Mouse (Mus musculus): ENCODE data around the gene Snrk. TPM values are rescaled to one million over a fixed set of nuclear protein-coding genes. Genes with fewer than 3 reads are reported as not detected.
"Not testable (repeated sequence)": the region's sequence is repeated elsewhere in the genome, so short reads cannot be mapped to it uniquely, and the experiment has no call there.

The Snrk gene
- total and polyA plus RNA-seq, 3 experiments = 9.1 to 446 (median 10.7) TPM

DNA sequence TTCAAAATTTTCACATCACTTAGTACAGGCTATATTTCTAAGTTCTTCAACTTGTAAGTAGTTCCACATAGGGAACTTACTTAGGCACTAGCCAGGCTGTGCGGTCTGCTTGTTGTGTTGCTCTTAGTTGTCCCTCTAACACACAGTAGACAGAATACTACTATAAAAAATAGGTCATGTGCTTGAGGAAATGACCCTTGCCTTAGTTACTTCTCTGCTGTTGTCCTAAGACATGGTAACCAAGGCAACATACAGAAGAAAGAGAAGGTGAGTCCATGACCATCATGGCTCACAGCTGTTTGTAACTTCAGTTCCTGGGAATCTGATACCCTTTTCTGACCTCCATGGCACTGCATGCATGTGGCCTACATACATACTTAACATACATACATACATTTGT is 38.1 kb downstream of the Snrk start (continued):
- TF ChIP-seq ZC3H11A (IDR thresholded peaks at IDR 0.05; ENCODE audit: low read depth, low read length) (no peak), CTCF (IDR thresholded peaks at IDR 0.05 in 2 of 3, conservative IDR thresholded peaks at IDR 0.05 in 1 of 3; ENCODE audit: control insufficient read depth in 1 of 3, insufficient read depth in 1 of 3, low read depth in 2 of 3, low read length in 3 of 3, poor library complexity in 1 of 3, severe bottlenecking in 1 of 3) (no peak)

DNA sequence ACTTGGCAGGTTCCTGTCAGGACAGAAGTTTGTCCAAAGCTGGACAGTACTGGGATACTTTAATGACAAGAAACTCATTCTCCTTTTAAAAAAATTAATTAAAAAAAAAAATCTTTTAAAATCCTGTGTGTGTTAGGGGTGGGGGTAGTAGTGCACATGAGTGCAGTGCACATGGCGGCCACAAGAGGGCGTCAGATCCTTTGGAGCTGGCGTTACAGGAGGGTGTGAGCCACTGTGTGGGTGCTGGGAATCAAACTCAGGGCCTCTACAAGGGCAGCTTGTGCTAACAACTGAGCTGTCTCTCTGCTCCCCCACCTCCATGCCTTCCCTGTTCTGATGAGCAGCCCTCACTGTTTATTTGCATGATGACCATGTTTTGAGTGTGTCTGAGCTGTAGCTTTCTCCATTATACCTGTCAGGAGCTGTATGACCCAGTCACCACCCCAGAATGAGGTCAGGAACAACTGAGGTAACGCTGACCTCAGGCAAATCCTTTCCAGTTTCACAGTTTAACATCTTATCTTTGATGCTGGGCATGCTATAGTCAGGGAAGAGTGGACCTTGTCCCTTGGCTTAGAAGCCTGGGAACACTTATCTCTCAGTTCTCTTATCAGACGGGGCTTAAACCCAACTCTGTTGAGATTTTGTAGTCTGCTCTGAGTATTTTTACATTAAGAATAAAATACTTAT is 39.5 kb downstream of the Snrk start:
- Histone ChIP-seq H3K9ac (ENCODE audit: control insufficient read depth, low read depth, low read length, poor library complexity, severe bottlenecking) (no peak overlapping the region), H3K4me3 (ENCODE audit: control insufficient read depth in 1 of 2, insufficient read depth in 1 of 2, low read depth in 2 of 2, low read length in 2 of 2) (no peak overlapping the region), H3K27ac (ENCODE audit: control insufficient read depth, low read depth, low read length) (no peak overlapping the region), H3K27me3 (ENCODE audit: control insufficient read depth in 1 of 2, insufficient read depth in 2 of 2, low read length in 2 of 2) (no peaks in the 10 kb centered on the region), H3K4me1 (ENCODE audit: control insufficient read depth in 1 of 2, insufficient read depth in 2 of 2, low read length in 2 of 2) (no peaks in the 10 kb centered on the region), H3K9me3 (replicated peaks; ENCODE audit: insufficient read depth, low read length) (no peaks in the 10 kb centered on the region), H3K36me3 (ENCODE audit: control insufficient read depth in 1 of 2, insufficient read depth in 2 of 2, low read length in 2 of 2) (no peaks in the 10 kb centered on the region), H3K79me2 (ENCODE audit: control insufficient read depth, insufficient read depth, low read length, poor library complexity) (no peaks in the 10 kb centered on the region)
- TF ChIP-seq CTCF (IDR thresholded peaks at IDR 0.05 in 2 of 3, conservative IDR thresholded peaks at IDR 0.05 in 1 of 3; ENCODE audit: control insufficient read depth in 1 of 3, insufficient read depth in 1 of 3, low read depth in 2 of 3, low read length in 3 of 3, poor library complexity in 1 of 3, severe bottlenecking in 1 of 3) = peak; percentile 32 to 56 (median 49)
- TF ChIP-seq BHLHE40 (IDR thresholded peaks at IDR 0.05; ENCODE audit: borderline replicate concordance, low read depth, low read length) = no peak
- TF ChIP-seq MAFK (IDR thresholded peaks at IDR 0.05; ENCODE audit: borderline replicate concordance, low read depth, low read length) = no peak
- no peak for TF ChIP-seq POLR2A (IDR thresholded peaks at IDR 0.05; ENCODE audit: control insufficient read depth in 1 of 2, insufficient read depth in 1 of 2, low read depth in 1 of 2, low read length in 2 of 2, poor library complexity in 1 of 2)
- peak; percentile 7 for DNase-seq (ENCODE audit: low read depth, low spot score)

DNA sequence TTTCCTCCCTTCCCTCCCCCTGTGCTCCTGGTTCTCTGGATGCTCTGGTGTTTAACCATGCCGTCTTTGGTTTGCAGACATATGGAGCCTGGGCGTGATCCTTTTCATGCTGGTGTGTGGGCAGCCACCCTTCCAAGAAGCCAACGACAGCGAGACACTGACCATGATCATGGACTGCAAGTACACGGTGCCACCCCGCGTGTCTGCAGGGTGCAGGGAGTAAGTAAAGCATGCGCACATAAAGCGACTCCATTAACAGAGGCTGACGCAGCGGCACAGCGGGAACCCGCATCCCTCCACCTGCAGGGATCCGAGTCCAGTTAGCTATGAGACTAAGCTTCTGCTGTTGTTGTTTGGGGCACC is 40.0 kb downstream of the Snrk start:
- Histone ChIP-seq H3K27me3 (ENCODE audit: control insufficient read depth in 1 of 2, insufficient read depth in 2 of 2, low read length in 2 of 2) (no peaks in the 10 kb centered on the region), H3K27ac (ENCODE audit: control insufficient read depth, low read depth, low read length) (no peak overlapping the region), H3K4me1 (ENCODE audit: control insufficient read depth in 1 of 2, insufficient read depth in 2 of 2, low read length in 2 of 2) (no peaks in the 10 kb centered on the region), H3K9ac (ENCODE audit: control insufficient read depth, low read depth, low read length, poor library complexity, severe bottlenecking) (no peak overlapping the region), H3K79me2 (ENCODE audit: control insufficient read depth, insufficient read depth, low read length, poor library complexity) (no peaks in the 10 kb centered on the region), H3K36me3 (ENCODE audit: control insufficient read depth in 1 of 2, insufficient read depth in 2 of 2, low read length in 2 of 2) (no peaks in the 10 kb centered on the region), H3K9me3 (replicated peaks; ENCODE audit: insufficient read depth, low read length) (no peaks in the 10 kb centered on the region), H3K4me3 (ENCODE audit: control insufficient read depth in 1 of 2, insufficient read depth in 1 of 2, low read depth in 2 of 2, low read length in 2 of 2) (no peak overlapping the region)
- TF ChIP-seq POLR2AphosphoS2 (IDR thresholded peaks at IDR 0.05; ENCODE audit: low read length) (no peak), E2F4 (IDR thresholded peaks at IDR 0.05; ENCODE audit: borderline replicate concordance, low read depth, low read length) (no peak)
- DNase-seq (ENCODE audit: low read depth, low spot score) = no peak

DNA sequence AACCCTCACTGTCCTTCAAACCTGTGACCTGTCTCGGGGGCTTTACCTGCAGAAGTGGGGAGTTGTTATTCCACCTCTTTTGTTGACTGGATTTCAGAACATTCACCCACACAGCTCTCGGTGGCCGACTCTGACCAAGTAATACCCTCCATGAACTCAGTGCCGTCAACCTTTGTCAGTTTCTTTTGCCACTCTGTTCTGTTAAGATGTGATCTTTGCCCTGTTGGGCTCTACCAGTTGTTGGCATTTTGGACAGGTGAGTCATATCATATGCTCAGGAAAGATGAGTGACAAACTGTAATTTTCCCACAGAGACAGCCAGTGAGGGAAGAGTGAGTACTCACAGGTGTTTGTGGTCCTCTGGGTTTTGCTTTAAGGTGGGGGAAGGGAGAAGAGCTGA is 47.5 kb downstream of the Snrk start:
- DNase-seq (ENCODE audit: low read depth, low spot score) = no peak
- Histone ChIP-seq H3K79me2 (ENCODE audit: control insufficient read depth, insufficient read depth, low read length, poor library complexity) (no peaks in the 10 kb centered on the region), H3K9me3 (replicated peaks; ENCODE audit: insufficient read depth, low read length) (no peaks in the 10 kb centered on the region), H3K9ac (ENCODE audit: control insufficient read depth, low read depth, low read length, poor library complexity, severe bottlenecking) (no peak overlapping the region), H3K27me3 (ENCODE audit: control insufficient read depth in 1 of 2, insufficient read depth in 2 of 2, low read length in 2 of 2) (no peaks in the 10 kb centered on the region), H3K4me1 (ENCODE audit: control insufficient read depth in 1 of 2, insufficient read depth in 2 of 2, low read length in 2 of 2) (no peaks in the 10 kb centered on the region), H3K27ac (ENCODE audit: control insufficient read depth, low read depth, low read length) (no peak overlapping the region), H3K4me3 (ENCODE audit: control insufficient read depth in 1 of 2, insufficient read depth in 1 of 2, low read depth in 2 of 2, low read length in 2 of 2) (no peak overlapping the region), H3K36me3 (ENCODE audit: control insufficient read depth in 1 of 2, insufficient read depth in 2 of 2, low read length in 2 of 2) (no peaks in the 10 kb centered on the region)
- TF ChIP-seq POLR2AphosphoS2 (IDR thresholded peaks at IDR 0.05; ENCODE audit: low read length) (no peak), RCOR1 (IDR thresholded peaks at IDR 0.05; ENCODE audit: low read depth, low read length) (no peak), MAFK (IDR thresholded peaks at IDR 0.05; ENCODE audit: borderline replicate concordance, low read depth, low read length) (no peak), KAT2A (conservative IDR thresholded peaks at IDR 0.05; ENCODE audit: low read depth, low read length) (no peak), SMC3 (IDR thresholded peaks at IDR 0.05; ENCODE audit: low read depth, low read length) (no peak), ZMIZ1 (IDR thresholded peaks at IDR 0.05; ENCODE audit: low read depth, low read length) (no peak), TBP (IDR thresholded peaks at IDR 0.05; ENCODE audit: low read depth, low read length) (no peak), CTCF (IDR thresholded peaks at IDR 0.05 in 2 of 3, conservative IDR thresholded peaks at IDR 0.05 in 1 of 3; ENCODE audit: control insufficient read depth in 1 of 3, insufficient read depth in 1 of 3, low read depth in 2 of 3, low read length in 3 of 3, poor library complexity in 1 of 3, severe bottlenecking in 1 of 3) (no peak), TCF12 (IDR thresholded peaks at IDR 0.05; ENCODE audit: low read depth, low read length) (no peak), BHLHE40 (IDR thresholded peaks at IDR 0.05; ENCODE audit: borderline replicate concordance, low read depth, low read length) (no peak)

DNA sequence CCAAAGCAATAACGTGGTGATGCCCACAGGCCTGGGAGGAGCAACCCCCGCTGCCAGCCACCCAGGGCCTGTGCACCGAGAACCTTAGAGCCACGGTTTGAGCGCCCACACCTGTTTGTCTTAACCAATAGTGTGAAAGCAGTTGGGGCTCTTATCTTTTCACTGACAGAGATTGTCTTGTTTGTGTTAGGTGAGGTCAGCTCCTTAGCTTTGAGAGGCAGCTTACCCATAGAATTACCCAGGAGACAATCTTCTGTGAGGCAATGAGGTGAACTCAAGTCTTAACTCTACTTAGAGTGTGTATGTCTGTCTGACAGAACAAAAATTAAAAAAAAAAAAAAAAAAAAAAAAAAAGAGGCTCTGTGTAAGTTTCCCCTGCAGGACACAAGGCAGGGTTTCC is 50.7 kb downstream of the Snrk start:
- DNase-seq (ENCODE audit: low read depth, low spot score); H3K27me3 ChIP-seq (ENCODE audit: control insufficient read depth in 1 of 2, insufficient read depth in 2 of 2, low read length in 2 of 2); H3K4me3 ChIP-seq (ENCODE audit: control insufficient read depth in 1 of 2, insufficient read depth in 1 of 2, low read depth in 2 of 2, low read length in 2 of 2); H3K9me3 ChIP-seq (replicated peaks; ENCODE audit: insufficient read depth, low read length); H3K4me1 ChIP-seq (ENCODE audit: control insufficient read depth in 1 of 2, insufficient read depth in 2 of 2, low read length in 2 of 2); H3K9ac ChIP-seq (ENCODE audit: control insufficient read depth, low read depth, low read length, poor library complexity, severe bottlenecking); H3K27ac ChIP-seq (ENCODE audit: control insufficient read depth, low read depth, low read length); H3K36me3 ChIP-seq (ENCODE audit: control insufficient read depth in 1 of 2, insufficient read depth in 2 of 2, low read length in 2 of 2); H3K79me2 ChIP-seq (ENCODE audit: control insufficient read depth, insufficient read depth, low read length, poor library complexity): not testable (repeated sequence)
